Mouse (Mus musculus): ENCODE measurements around the gene Nhlrc4. TPM values are rescaled to one million over a fixed set of nuclear protein-coding genes. Genes with fewer than 3 reads are reported as not detected.

Gene Nhlrc4
- polyA plus RNA-seq, 1 experiment from 2014 or later: 0.28 TPM

GRCm38 (mm10) chr17:25961566-25961965 is 16.8 kb upstream of the Nhlrc4 start:
- Histone ChIP-seq H3K27me3 (ENCODE audit: control insufficient read depth, insufficient read depth, low read length) (no peaks in the 10 kb centered on the region), H3K4me2 (replicated peaks; ENCODE audit: low read depth, low read length) (no peak overlapping the region), H3K36me3 (ENCODE audit: control insufficient read depth, insufficient read depth, low read length) (peaks cover 41% of the 10 kb centered on the region), H3K9ac (ENCODE audit: low read depth, low read length) (no peak overlapping the region), H3K27ac (ENCODE audit: low read depth, low read length) (no peak overlapping the region), H3K9me3 (ENCODE audit: control insufficient read depth, low read length) (no peaks in the 10 kb centered on the region), H3K4me1 (ENCODE audit: control insufficient read depth, insufficient read depth, low read length) (no peaks in the 10 kb centered on the region), H3K4me3 (ENCODE audit: low read length) (no peak overlapping the region)
- ATAC-seq (ENCODE audit: low FRiP score, low TSS enrichment): no peak
- 95% methylated on average over 5 of the region's 5 CpGs for WGBS

- no peak overlapping the region for H3K9ac ChIP-seq (ENCODE audit: low read depth, low read length)
- no peak overlapping the region for H3K27ac ChIP-seq (ENCODE audit: low read depth, low read length)
- no peak overlapping the region for H3K4me2 ChIP-seq (replicated peaks; ENCODE audit: low read depth, low read length)
- H3K27me3 ChIP-seq (ENCODE audit: control insufficient read depth, insufficient read depth, low read length): no peaks in the 10 kb centered on the region
- no peak for ATAC-seq (ENCODE audit: low FRiP score, low TSS enrichment)
- H3K4me3 ChIP-seq (ENCODE audit: low read length): no peak overlapping the region
- H3K4me1 ChIP-seq (ENCODE audit: control insufficient read depth, insufficient read depth, low read length): no peaks in the 10 kb centered on the region
- no peaks in the 10 kb centered on the region for H3K9me3 ChIP-seq (ENCODE audit: control insufficient read depth, low read length)
- whole genome bisulfite sequencing: 91% methylated on average over 23 of the region's 23 CpGs
- peaks cover 39% of the 10 kb centered on the region for H3K36me3 ChIP-seq (ENCODE audit: control insufficient read depth, insufficient read depth, low read length)
Measured at GRCm38 (mm10) chr17:25959630-25960467, 15.1 kb upstream of the Nhlrc4 start.

DNA sequence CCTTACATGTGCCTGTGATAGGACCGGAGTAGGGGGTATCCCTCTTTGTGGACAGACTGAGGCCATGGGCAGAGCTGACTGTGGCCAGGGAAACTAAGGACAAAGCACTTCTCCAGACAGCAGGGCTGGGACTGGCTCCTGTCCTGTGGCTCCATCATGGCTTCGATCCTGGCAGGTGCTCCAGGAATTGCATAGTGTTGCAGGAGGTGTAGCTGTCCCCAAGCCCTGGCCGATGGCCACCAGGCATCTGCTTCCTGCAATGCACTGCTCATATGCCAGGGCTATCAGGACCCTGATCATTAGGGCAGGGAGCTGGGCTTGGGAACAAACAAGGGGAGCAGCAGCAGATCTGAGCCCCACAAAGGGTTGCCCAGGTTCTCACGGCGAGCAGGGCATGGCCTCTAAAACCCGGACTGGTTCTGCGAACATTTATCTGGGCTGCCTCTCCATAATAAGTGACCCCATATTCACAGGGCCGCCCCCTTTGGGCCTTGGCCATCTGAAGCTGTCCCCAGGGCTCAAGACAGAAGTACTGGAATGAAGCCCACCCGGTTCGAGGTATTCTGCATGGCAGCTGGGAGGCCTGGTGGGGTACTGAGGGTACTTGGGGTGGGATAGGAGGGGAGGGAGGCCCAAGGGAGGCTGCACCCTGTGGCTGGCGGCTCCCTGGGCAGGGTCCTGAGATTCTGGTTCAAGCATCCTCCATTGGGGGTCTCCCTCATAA is 14.2 kb upstream of the Nhlrc4 start:
- no peak for ATAC-seq (ENCODE audit: low FRiP score, low TSS enrichment)
- Histone ChIP-seq H3K4me3 (ENCODE audit: low read length) (no peak overlapping the region), H3K4me1 (ENCODE audit: control insufficient read depth, insufficient read depth, low read length) (no peaks in the 10 kb centered on the region), H3K4me2 (replicated peaks; ENCODE audit: low read depth, low read length) (no peak overlapping the region), H3K36me3 (ENCODE audit: control insufficient read depth, insufficient read depth, low read length) (peaks cover 36% of the 10 kb centered on the region), H3K27ac (ENCODE audit: low read depth, low read length) (no peak overlapping the region), H3K9me3 (ENCODE audit: control insufficient read depth, low read length) (no peaks in the 10 kb centered on the region), H3K9ac (ENCODE audit: low read depth, low read length) (no peak overlapping the region), H3K27me3 (ENCODE audit: control insufficient read depth, insufficient read depth, low read length) (no peaks in the 10 kb centered on the region)
- 96% methylated on average over 11 of the region's 11 CpGs for WGBS

DNA sequence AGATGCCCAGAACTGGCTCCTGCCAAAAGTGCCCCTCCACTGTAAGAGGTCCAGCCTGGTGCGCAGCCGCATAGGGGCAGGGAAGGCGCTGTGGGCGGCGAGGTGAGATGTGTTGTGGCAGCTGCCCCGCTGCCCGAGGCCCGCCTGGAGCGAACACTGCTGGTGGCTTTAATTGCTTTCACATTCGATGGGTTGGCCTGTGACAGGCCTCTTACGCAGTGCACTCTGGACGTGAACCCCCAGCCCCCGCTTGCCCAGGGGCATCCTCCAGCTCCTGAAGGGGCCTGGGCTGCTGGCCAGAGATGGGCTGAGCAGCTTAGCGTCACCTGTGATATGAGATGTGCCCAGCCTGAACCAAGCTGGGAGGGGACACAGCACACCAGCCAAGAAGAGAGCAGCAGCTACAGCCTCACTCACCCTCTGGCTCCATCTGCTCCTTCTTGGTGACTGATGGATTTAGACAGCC is 12.9 kb upstream of the Nhlrc4 start:
- ATAC-seq (ENCODE audit: low FRiP score, low TSS enrichment): no peak
- H3K4me3 ChIP-seq (ENCODE audit: low read length): no peak overlapping the region
- 80% methylated on average over 14 of the region's 14 CpGs for WGBS
- H3K4me2 ChIP-seq (replicated peaks; ENCODE audit: low read depth, low read length): no peak overlapping the region
- H3K4me1 ChIP-seq (ENCODE audit: control insufficient read depth, insufficient read depth, low read length): 0 out of 2 replicates have a peak, but pooled peaks cover under 1% of the 10 kb centered on the region
- H3K9me3 ChIP-seq (ENCODE audit: control insufficient read depth, low read length): no peaks in the 10 kb centered on the region
- no peak overlapping the region for H3K9ac ChIP-seq (ENCODE audit: low read depth, low read length)
- peaks cover 33% of the 10 kb centered on the region for H3K36me3 ChIP-seq (ENCODE audit: control insufficient read depth, insufficient read depth, low read length)
- H3K27me3 ChIP-seq (ENCODE audit: control insufficient read depth, insufficient read depth, low read length): peaks cover 10% of the 10 kb centered on the region
- H3K27ac ChIP-seq (ENCODE audit: low read depth, low read length): no peak overlapping the region

- H3K4me3 ChIP-seq (ENCODE audit: low read length): no peak overlapping the region
- no peak overlapping the region for H3K9ac ChIP-seq (ENCODE audit: low read depth, low read length)
Measured at GRCm38 (mm10) chr17:25956631-25957030, 11.9 kb upstream of the Nhlrc4 start.

GRCm38 (mm10) chr17:25956201-25956600 is 11.4 kb upstream of the Nhlrc4 start:
- H3K36me3 ChIP-seq (ENCODE audit: control insufficient read depth, insufficient read depth, low read length): peaks cover 28% of the 10 kb centered on the region
- ATAC-seq (ENCODE audit: low FRiP score, low TSS enrichment): no peak
- H3K4me1 ChIP-seq (ENCODE audit: control insufficient read depth, insufficient read depth, low read length): peaks cover 8% of the 10 kb centered on the region; the same call in 1 of the 2 replicates
- no peak overlapping the region for H3K27ac ChIP-seq (ENCODE audit: low read depth, low read length)
- peaks cover 24% of the 10 kb centered on the region for H3K27me3 ChIP-seq (ENCODE audit: control insufficient read depth, insufficient read depth, low read length)
- WGBS: 78% methylated on average over 7 of the region's 7 CpGs
- no peaks in the 10 kb centered on the region for H3K9me3 ChIP-seq (ENCODE audit: control insufficient read depth, low read length)
- H3K9ac ChIP-seq (ENCODE audit: low read depth, low read length): no peak overlapping the region
- no peak overlapping the region for H3K4me3 ChIP-seq (ENCODE audit: low read length)
- no peak overlapping the region for H3K4me2 ChIP-seq (replicated peaks; ENCODE audit: low read depth, low read length)

More at GRCm38 (mm10) chr17:25956631-25957030, 11.9 kb upstream of the Nhlrc4 start:
- peaks cover 20% of the 10 kb centered on the region for H3K27me3 ChIP-seq (ENCODE audit: control insufficient read depth, insufficient read depth, low read length)
- ATAC-seq (ENCODE audit: low FRiP score, low TSS enrichment): no peak
- peaks cover 8% of the 10 kb centered on the region; the same call in 1 of the 2 replicates for H3K4me1 ChIP-seq (ENCODE audit: control insufficient read depth, insufficient read depth, low read length)
- H3K9me3 ChIP-seq (ENCODE audit: control insufficient read depth, low read length): no peaks in the 10 kb centered on the region
- WGBS: 83% methylated on average over 7 of the region's 7 CpGs
- H3K4me2 ChIP-seq (replicated peaks; ENCODE audit: low read depth, low read length): no peak overlapping the region
- peaks cover 31% of the 10 kb centered on the region for H3K36me3 ChIP-seq (ENCODE audit: control insufficient read depth, insufficient read depth, low read length)
- no peak overlapping the region for H3K27ac ChIP-seq (ENCODE audit: low read depth, low read length)

DNA sequence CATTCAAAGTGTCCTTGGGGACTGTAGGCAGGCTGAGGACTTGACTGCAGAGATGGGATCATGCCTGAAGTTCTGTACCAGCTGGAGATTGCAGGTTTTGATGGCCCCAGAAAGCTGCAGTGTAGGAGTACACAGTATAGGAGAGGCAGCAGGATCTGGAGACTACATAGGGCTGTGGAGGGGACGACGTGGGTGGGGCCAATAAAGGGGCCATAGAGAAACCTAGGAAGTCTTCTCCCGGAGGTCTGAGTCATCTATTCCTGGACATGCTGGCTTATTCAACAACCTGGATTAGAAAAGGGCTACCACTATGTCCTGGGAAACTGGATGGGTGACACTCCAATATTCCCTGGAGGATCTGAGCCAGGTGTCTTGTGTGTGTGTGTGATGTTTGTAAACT is 11.0 kb upstream of the Nhlrc4 start:
- H3K4me3 ChIP-seq (ENCODE audit: low read length): no peak overlapping the region
- WGBS: 37% methylated on average over 3 of the region's 3 CpGs
- H3K27me3 ChIP-seq (ENCODE audit: control insufficient read depth, insufficient read depth, low read length): peaks cover 27% of the 10 kb centered on the region
- H3K4me2 ChIP-seq (replicated peaks; ENCODE audit: low read depth, low read length): no peak overlapping the region
- no peak for ATAC-seq (ENCODE audit: low FRiP score, low TSS enrichment)
- H3K36me3 ChIP-seq (ENCODE audit: control insufficient read depth, insufficient read depth, low read length): peaks cover 28% of the 10 kb centered on the region
- no peak overlapping the region for H3K9ac ChIP-seq (ENCODE audit: low read depth, low read length)
- H3K9me3 ChIP-seq (ENCODE audit: control insufficient read depth, low read length): no peaks in the 10 kb centered on the region
- no peak overlapping the region for H3K27ac ChIP-seq (ENCODE audit: low read depth, low read length)
- H3K4me1 ChIP-seq (ENCODE audit: control insufficient read depth, insufficient read depth, low read length): peaks cover 8% of the 10 kb centered on the region; the same call in 1 of the 2 replicates

GRCm38 (mm10) chr17:25954671-25955070 is 9.9 kb upstream of the Nhlrc4 start:
- no peaks in the 10 kb centered on the region for H3K9me3 ChIP-seq (ENCODE audit: control insufficient read depth, low read length)
- H3K4me2 ChIP-seq (replicated peaks; ENCODE audit: low read depth, low read length): no peak overlapping the region
- H3K27me3 ChIP-seq (ENCODE audit: control insufficient read depth, insufficient read depth, low read length): peaks cover 37% of the 10 kb centered on the region
- no peak overlapping the region for H3K9ac ChIP-seq (ENCODE audit: low read depth, low read length)
- no peak for ATAC-seq (ENCODE audit: low FRiP score, low TSS enrichment)
- 83% methylated on average over 2 of the region's 2 CpGs for WGBS
- H3K36me3 ChIP-seq (ENCODE audit: control insufficient read depth, insufficient read depth, low read length): peaks cover 20% of the 10 kb centered on the region
- peaks cover 8% of the 10 kb centered on the region; the same call in 1 of the 2 replicates for H3K4me1 ChIP-seq (ENCODE audit: control insufficient read depth, insufficient read depth, low read length)
- H3K27ac ChIP-seq (ENCODE audit: low read depth, low read length): no peak overlapping the region
- no peak overlapping the region for H3K4me3 ChIP-seq (ENCODE audit: low read length)

DNA sequence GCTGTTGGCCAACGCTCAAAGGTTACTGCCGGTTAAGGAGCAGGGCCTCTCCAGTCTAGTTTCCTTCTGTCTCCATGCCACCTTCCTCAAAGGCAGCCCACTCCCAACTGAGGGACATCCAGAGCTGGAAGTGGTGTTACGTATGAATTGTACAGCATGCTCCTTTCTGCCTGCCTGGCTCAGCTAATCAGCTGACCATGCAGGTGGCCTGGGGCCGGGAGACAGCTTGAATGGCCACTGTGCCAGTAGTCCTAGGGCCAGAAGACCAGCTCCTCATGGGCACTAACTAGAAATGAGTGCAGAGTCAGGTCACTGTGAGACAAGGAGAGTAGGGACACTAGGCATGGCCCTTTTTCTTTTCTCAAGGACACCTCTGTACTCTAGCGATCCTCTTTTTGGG is 8.4 kb upstream of the Nhlrc4 start:
- Histone ChIP-seq H3K4me3 (ENCODE audit: low read length) (no peak overlapping the region), H3K27me3 (ENCODE audit: control insufficient read depth, insufficient read depth, low read length) (peaks cover 37% of the 10 kb centered on the region), H3K9ac (ENCODE audit: low read depth, low read length) (no peak overlapping the region), H3K9me3 (ENCODE audit: control insufficient read depth, low read length) (no peaks in the 10 kb centered on the region), H3K36me3 (ENCODE audit: control insufficient read depth, insufficient read depth, low read length) (peaks cover 6% of the 10 kb centered on the region; the same call in 1 of the 2 replicates), H3K4me1 (ENCODE audit: control insufficient read depth, insufficient read depth, low read length) (peaks cover 8% of the 10 kb centered on the region; the same call in 1 of the 2 replicates), H3K4me2 (replicated peaks; ENCODE audit: low read depth, low read length) (no peak overlapping the region), H3K27ac (ENCODE audit: low read depth, low read length) (no peak overlapping the region)
- 81% methylated on average over 5 of the region's 5 CpGs for WGBS
- ATAC-seq (ENCODE audit: low FRiP score, low TSS enrichment): no peak
